Mouse (Mus musculus): ENCODE results near the gene Kcnip1. TPM values are rescaled to one million over a fixed set of nuclear protein-coding genes. Genes with fewer than 3 reads are reported as not detected.

Gene Kcnip1
- polyA plus RNA-seq, 1 experiment from 2014 or later = 51.2 TPM

GRCm38 (mm10) chr11:34009316-34010087 lies 16.6 kb upstream of the Kcnip1 start:
- H3K4me2 ChIP-seq (replicated peaks) = no peak overlapping the region
- no peak overlapping the region for H3K9ac ChIP-seq (replicated peaks)
- H3K4me3 ChIP-seq = no peak overlapping the region

DNA sequence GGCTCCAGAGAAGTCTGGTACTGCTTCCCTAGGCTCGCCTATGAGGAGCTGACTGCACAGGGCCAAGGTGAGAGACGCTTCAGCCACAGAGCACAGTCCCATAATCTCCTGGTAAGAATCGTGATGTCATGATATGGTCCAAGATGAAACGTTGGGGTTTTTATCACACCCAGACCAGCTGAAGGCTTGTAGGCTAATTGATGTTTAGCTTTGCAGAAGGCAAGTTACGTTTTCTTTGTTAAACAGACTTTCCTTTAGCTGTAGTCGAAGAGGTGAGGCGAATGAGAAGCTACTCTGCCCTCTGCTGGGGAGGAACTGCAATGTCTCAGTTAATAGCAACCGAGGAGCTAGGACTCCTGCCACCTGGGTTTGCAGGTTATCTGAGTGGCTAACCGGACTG lies 15.8 kb upstream of the Kcnip1 start:
- Histone ChIP-seq H3K4me1 (no peaks in the 10 kb centered on the region), H3K4me3 (no peak overlapping the region), H3K4me2 (replicated peaks) (no peak overlapping the region), H3K9ac (replicated peaks) (no peak overlapping the region), H3K27me3 (no peaks in the 10 kb centered on the region), H3K9me3 (no peaks in the 10 kb centered on the region), H3K27ac (replicated peaks) (no peak overlapping the region), H3K36me3 (no peaks in the 10 kb centered on the region)
- 40% methylated on average over 9 of the region's 9 CpGs for WGBS
- ATAC-seq (replicated peaks) = peak; percentile 27; the same call in 1 of the 2 replicates

More at GRCm38 (mm10) chr11:34009316-34010087, 16.6 kb upstream of the Kcnip1 start:
- no peaks in the 10 kb centered on the region for H3K36me3 ChIP-seq
- H3K27ac ChIP-seq (replicated peaks) = no peak overlapping the region
- no peaks in the 10 kb centered on the region for H3K4me1 ChIP-seq
- 73% methylated on average over 12 of the region's 12 CpGs for WGBS
- no peaks in the 10 kb centered on the region for H3K9me3 ChIP-seq
- no peak for ATAC-seq (replicated peaks)
- H3K27me3 ChIP-seq = no peaks in the 10 kb centered on the region

- Histone ChIP-seq H3K4me2 (replicated peaks) (no peak overlapping the region), H3K4me3 (no peak overlapping the region), H3K27ac (replicated peaks) (no peak overlapping the region), H3K9ac (replicated peaks) (no peak overlapping the region), H3K4me1 (no peaks in the 10 kb centered on the region), H3K36me3 (no peaks in the 10 kb centered on the region), H3K9me3 (no peaks in the 10 kb centered on the region), H3K27me3 (no peaks in the 10 kb centered on the region)
- no peak for ATAC-seq (replicated peaks)
- 82% methylated on average over 11 of the region's 11 CpGs for WGBS
These were observed 15.3 kb upstream of the Kcnip1 start for GRCm38 (mm10) chr11:34008214-34008613.

DNA sequence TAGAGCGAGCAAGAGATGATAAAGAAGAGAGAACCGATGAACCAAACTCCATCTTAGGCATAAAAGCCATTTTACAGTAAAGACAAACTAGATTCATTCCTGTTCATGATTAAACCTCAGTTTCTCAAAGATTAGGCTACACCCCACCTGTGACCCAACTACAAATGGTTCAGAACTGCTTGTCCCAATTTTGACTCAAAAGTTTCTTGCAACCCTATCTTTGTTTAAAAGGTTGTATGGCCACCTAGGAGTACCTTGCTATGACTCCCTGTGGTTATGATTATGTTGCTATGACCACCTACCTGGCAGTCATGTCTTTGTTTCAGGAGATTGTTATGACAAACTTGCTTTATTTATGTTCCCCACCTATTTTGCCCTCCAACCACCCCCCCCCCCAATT lies 14.7 kb upstream of the Kcnip1 start:
- Histone ChIP-seq H3K27me3 (no peaks in the 10 kb centered on the region), H3K27ac (replicated peaks) (no peak overlapping the region), H3K9me3 (no peaks in the 10 kb centered on the region), H3K36me3 (no peaks in the 10 kb centered on the region), H3K4me3 (no peak overlapping the region), H3K4me2 (replicated peaks) (no peak overlapping the region), H3K4me1 (no peaks in the 10 kb centered on the region), H3K9ac (replicated peaks) (no peak overlapping the region)
- ATAC-seq (replicated peaks) = no peak
- WGBS = 100% methylated on average over 2 of the region's 2 CpGs

GRCm38 (mm10) chr11:34002593-34002965 lies 9.6 kb upstream of the Kcnip1 start:
- no peak for ATAC-seq (replicated peaks)
- WGBS = 83% methylated on average over 5 of the region's 5 CpGs

GRCm38 (mm10) chr11:34001938-34002592 lies 9.1 kb upstream of the Kcnip1 start:
- ATAC-seq (replicated peaks) = no peak
- WGBS = 10% methylated on average over 5 of the region's 5 CpGs
- Histone ChIP-seq H3K4me2 (replicated peaks) (no peak overlapping the region), H3K27ac (replicated peaks) (no peak overlapping the region), H3K27me3 (no peaks in the 10 kb centered on the region), H3K4me3 (no peak overlapping the region), H3K9me3 (no peaks in the 10 kb centered on the region), H3K4me1 (no peaks in the 10 kb centered on the region), H3K36me3 (no peaks in the 10 kb centered on the region), H3K9ac (replicated peaks) (no peak overlapping the region)

More at GRCm38 (mm10) chr11:34002593-34002965, 9.6 kb upstream of the Kcnip1 start:
- Histone ChIP-seq H3K27ac (replicated peaks) (no peak overlapping the region), H3K4me3 (no peak overlapping the region), H3K36me3 (no peaks in the 10 kb centered on the region), H3K9ac (replicated peaks) (no peak overlapping the region), H3K9me3 (no peaks in the 10 kb centered on the region), H3K4me2 (replicated peaks) (no peak overlapping the region), H3K4me1 (no peaks in the 10 kb centered on the region), H3K27me3 (no peaks in the 10 kb centered on the region)

DNA sequence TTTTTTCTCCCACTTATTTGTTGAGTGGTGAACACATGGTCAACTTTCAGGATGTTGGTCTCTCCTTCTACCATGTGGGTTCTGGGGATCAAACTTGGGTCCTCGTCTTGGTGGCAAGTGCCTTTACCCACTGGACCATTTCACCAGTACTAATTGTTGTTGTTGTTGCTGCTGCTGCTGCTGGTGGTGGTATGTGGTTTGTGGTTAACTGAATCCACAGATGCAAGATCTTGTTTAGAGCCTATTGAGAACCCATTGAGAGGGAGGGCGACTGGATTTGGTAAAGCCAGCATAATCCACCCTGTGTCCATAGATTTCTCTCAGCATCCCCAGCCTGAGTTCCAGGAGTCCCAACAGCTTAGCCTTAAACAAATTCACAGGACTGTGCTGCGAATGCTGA lies 7.5 kb upstream of the Kcnip1 start:
- H3K9me3 ChIP-seq = no peaks in the 10 kb centered on the region
- no peak overlapping the region for H3K4me3 ChIP-seq
- ATAC-seq (replicated peaks) = no peak
- H3K27ac ChIP-seq (replicated peaks) = no peak overlapping the region
- no peaks in the 10 kb centered on the region for H3K4me1 ChIP-seq
- no peak overlapping the region for H3K9ac ChIP-seq (replicated peaks)
- WGBS = 82% methylated on average over 3 of the region's 3 CpGs
- no peaks in the 10 kb centered on the region for H3K27me3 ChIP-seq
- H3K36me3 ChIP-seq = no peaks in the 10 kb centered on the region
- H3K4me2 ChIP-seq (replicated peaks) = no peak overlapping the region

DNA sequence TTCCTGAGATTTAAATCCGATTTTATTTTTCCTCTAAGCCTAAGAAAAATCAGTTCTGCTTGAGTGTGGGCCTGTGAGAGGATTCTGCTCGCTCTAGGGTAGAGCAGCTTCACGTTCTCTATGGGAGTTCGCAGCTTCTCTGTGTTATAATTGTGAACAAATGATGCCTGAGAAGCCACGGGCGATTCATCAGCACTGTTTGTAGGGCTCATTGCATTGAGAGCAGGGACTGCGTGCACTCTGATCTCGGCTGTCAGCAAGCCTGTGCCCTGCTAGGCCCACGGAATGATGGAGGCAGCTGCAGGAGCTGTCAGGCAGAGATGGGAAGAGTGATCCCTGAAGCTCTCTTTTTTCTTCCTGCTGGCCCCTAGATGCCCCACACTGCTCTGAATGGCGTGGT lies 5.3 kb upstream of the Kcnip1 start:
- H3K4me1 ChIP-seq = peaks cover 3% of the 10 kb centered on the region
- no peaks in the 10 kb centered on the region for H3K9me3 ChIP-seq
- H3K27me3 ChIP-seq = no peaks in the 10 kb centered on the region
- no peaks in the 10 kb centered on the region for H3K36me3 ChIP-seq
- no peak for ATAC-seq (replicated peaks)
- H3K9ac ChIP-seq (replicated peaks) = no peak overlapping the region
- H3K27ac ChIP-seq (replicated peaks) = no peak overlapping the region
- 63% methylated on average over 10 of the region's 10 CpGs for WGBS
- H3K4me3 ChIP-seq = no peak overlapping the region
- no peak overlapping the region for H3K4me2 ChIP-seq (replicated peaks)

- H3K9me3 ChIP-seq = no peaks in the 10 kb centered on the region
- H3K27ac ChIP-seq (replicated peaks) = no peak overlapping the region
- peaks cover 11% of the 10 kb centered on the region for H3K4me1 ChIP-seq
- 68% methylated on average over 5 of the region's 5 CpGs for WGBS
- ATAC-seq (replicated peaks) = 0 out of 2 replicates have a peak, but pooled peaks have one; percentile 11
- no peaks in the 10 kb centered on the region for H3K36me3 ChIP-seq
- no peak overlapping the region for H3K9ac ChIP-seq (replicated peaks)
- H3K4me3 ChIP-seq = no peak overlapping the region
- no peaks in the 10 kb centered on the region for H3K27me3 ChIP-seq
- no peak overlapping the region for H3K4me2 ChIP-seq (replicated peaks)
These were observed 544 bp upstream of the Kcnip1 start for GRCm38 (mm10) chr11:33993496-33993895.

DNA sequence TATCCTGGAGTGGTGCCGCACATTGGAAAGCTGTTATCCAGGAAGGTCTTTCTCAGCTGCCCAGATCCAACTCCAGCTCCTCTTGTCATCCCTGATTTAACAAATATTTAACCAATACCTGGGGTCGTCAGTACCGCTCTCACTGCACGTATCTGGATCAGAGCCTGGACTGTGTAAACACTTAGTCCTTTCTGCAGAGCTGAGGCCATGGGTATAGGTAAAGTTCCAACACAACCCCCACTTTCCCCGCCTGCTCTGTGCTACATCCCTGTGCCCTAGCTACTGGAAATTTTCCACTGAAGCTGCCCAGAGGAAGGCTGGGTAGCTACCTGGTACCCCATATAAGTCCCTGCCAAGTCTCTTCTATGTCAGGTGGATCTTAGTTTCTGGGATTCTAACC lies 3.0 kb downstream of the Kcnip1 start:
- no peaks in the 10 kb centered on the region for H3K36me3 ChIP-seq
- no peak overlapping the region for H3K4me3 ChIP-seq
- no peak for ATAC-seq (replicated peaks)
- no peak overlapping the region for H3K27ac ChIP-seq (replicated peaks)
- 82% methylated on average over 5 of the region's 5 CpGs for WGBS
- no peak overlapping the region for H3K9ac ChIP-seq (replicated peaks)
- peaks cover 11% of the 10 kb centered on the region for H3K4me1 ChIP-seq
- H3K9me3 ChIP-seq = no peaks in the 10 kb centered on the region
- no peaks in the 10 kb centered on the region for H3K27me3 ChIP-seq
- H3K4me2 ChIP-seq (replicated peaks) = no peak overlapping the region

GRCm38 (mm10) chr11:33986525-33986924 lies 6.4 kb downstream of the Kcnip1 start:
- 86% methylated on average over 2 of the region's 2 CpGs for WGBS
- Histone ChIP-seq H3K9me3 (no peaks in the 10 kb centered on the region), H3K9ac (replicated peaks) (no peak overlapping the region), H3K4me1 (no peaks in the 10 kb centered on the region), H3K4me2 (replicated peaks) (no peak overlapping the region), H3K4me3 (no peak overlapping the region), H3K36me3 (no peaks in the 10 kb centered on the region), H3K27me3 (no peaks in the 10 kb centered on the region), H3K27ac (replicated peaks) (no peak overlapping the region)
- no peak for ATAC-seq (replicated peaks)

DNA sequence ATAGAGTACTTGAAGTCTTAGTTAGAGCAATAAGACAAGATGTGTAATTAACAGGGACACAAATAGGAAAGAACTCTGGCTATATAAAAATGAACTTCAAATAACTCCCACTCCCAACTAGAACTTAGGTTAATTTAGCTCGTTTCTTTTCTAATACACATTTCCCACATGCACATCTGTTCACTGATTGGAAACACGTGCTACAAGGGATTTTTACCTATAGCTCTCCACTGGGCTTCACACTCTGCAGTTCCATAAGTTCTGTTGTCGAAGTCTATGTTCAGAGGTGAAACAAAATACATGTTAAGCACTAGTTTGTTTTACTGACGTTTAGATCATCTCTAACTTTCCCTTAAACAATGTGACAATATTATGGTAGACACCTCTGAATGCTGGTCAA lies 12.8 kb downstream of the Kcnip1 start:
- no peak overlapping the region for H3K4me3 ChIP-seq
- H3K27me3 ChIP-seq = no peaks in the 10 kb centered on the region
- no peak overlapping the region for H3K27ac ChIP-seq (replicated peaks)
- ATAC-seq (replicated peaks) = no peak
- no peaks in the 10 kb centered on the region for H3K36me3 ChIP-seq
- no peaks in the 10 kb centered on the region for H3K9me3 ChIP-seq
- 77% methylated on average over 4 of the region's 4 CpGs for WGBS
- no peaks in the 10 kb centered on the region for H3K4me1 ChIP-seq
- no peak overlapping the region for H3K9ac ChIP-seq (replicated peaks)
- H3K4me2 ChIP-seq (replicated peaks) = no peak overlapping the region

Data from forebrain, embryonic 15.5 days (tissue).